Mouse (Mus musculus) cerebellum, adult (tissue): ENCODE results near the gene Hnrnpul1.

Experiments
- ATAC-seq: cut with Nextera tagmentation; 2 replicates; pipeline ENCODE4 v1.9.2; 2017; ENCODE audit warnings: mild to moderate bottlenecking, moderate library complexity, mixed read lengths; ENCODE audit not compliant: insufficient number of reproducible peaks, low FRiP score, low TSS enrichment

Hnrnpul1 gene

DNA sequence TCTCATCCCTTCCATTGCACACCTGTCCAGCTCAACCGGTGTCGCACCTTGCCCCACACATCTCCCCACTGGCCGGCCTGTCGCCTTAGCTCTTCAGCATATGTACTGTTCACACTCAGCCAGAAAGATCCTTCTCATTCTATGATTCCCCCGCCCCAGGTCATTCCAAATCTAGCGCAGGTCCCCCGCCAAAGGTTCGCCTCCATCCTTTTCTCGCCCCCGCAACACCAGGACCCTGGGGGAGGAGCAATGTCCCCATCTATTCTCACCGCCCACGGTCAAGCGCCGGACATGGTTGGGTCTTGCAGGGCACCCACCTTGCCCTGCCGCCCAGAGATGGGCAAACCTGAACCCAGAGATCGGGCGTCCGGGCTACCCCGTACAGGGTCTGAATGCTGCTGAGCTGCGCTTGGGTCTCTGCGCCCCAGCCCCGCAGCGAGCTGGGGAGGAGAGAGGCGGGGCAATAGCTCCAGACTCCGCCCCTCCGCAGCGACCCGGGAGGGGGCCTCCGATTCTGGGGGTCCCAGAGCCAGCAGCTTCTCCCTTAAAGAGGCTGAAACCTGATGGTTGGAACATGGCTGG, 79.7 kb downstream of the Hnrnpul1 start, which contains the start of gene Tmem91:
Gene Tmem91, minus strand, starts transcription at position 448 of the 582 bp plus-strand sequence.
- ATAC-seq, result no peak

DNA sequence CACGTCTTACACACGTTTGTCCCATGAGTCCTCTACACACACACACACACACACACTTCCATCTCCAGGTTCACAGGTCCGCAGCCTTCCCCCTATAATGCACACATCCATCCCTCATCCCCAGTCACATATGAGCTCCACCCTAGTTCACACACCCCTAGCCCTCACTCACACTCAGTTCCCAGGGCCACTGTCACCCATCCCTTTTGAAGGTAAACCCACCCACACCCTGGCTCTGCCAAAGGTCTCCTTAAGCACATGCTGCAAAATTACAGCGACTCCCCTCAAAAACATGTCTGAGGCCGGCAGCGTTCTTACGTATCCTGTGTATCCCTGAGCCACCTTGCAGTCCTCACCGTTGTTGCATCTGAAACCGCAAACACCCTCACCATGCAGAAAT, 80.3 kb downstream of the Hnrnpul1 start:
- ATAC-seq, result no peak

DNA sequence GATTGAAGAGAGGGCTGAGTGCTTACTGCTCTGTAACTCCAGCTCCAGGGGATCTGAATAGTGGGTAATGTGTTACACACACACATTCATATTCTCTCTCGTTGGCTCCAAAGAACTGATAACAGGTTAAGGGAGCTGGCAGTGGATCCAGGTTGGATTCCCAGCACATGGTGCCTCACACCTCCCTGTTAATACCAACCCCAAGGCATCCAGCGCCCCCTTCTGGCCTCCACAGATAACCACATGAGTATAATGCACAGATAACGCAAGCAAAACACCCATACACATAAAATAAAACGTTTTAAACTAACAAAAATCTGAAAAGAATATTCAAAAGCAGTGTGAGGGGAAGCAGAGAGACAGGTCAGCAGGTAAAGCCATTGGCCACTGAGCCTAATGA, 82.1 kb downstream of the Hnrnpul1 start:
- ATAC-seq, result no peak

DNA sequence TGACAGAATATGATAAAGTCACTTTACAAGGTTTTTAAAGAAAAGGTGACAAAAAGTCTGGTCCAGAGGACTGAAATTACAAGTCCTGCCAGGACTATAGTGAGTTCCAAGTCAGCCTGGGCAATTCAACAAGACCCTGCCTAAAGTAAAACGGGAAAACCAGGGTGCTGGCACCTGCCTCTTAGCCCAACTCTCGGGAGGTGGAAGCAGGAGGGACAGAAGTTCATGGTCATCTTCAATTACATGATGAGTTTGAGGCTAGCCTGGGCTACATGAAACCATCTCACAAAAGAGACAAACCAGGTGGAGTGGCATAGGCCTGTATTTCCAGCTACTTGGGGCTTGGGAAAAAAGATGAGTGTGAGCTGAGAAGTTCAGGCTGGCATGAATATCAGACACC, 82.9 kb downstream of the Hnrnpul1 start:
- no peak for ATAC-seq
